Mouse (Mus musculus): ENCODE measurements around the gene Tctex1d2. TPM values are rescaled to one million over a fixed set of nuclear protein-coding genes. Genes with fewer than 3 reads are reported as not detected.

Gene Tctex1d2
- polyA plus RNA-seq, 1 experiment from 2014 or later: 41.9 TPM

DNA sequence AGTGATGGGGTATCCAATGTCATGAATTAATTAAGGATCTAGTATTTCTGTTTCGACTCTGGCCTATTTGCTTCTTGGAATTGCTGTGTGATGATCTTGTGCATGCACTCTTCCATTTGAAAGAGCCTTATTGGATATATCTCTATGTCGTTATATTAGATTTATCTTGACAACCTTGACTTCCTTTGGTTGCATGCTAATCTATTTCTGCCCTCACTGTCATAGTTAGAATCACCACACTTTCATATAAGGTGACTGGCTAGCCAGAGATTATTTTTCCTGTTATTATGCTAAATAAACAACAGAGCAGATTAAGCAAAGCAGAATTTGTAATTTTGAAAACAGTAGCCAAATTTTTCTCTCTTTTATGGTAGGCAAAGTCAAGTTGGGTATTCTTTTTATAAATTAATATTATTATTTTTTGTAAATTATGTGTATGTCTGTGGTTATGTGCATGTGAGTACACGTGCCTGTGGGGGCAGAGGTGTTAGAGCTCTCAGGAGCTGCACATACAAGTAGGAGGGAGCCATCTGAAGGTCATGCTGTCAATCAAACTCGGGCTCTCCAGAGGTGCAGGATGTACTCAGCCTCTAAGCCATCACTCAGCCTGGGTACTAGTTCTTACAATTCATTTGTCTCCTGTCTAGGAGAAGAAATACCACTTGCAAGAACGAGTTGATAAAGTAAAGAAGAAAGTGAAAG is 50.1 kb downstream of the Tctex1d2 start:
- Histone ChIP-seq H3K4me3 (ENCODE audit: low read length) (no peak overlapping the region), H3K9me3 (ENCODE audit: control insufficient read depth, low read length) (no peaks in the 10 kb centered on the region), H3K4me2 (ENCODE audit: low read length) (no peak overlapping the region), H3K27ac (ENCODE audit: low read depth, low read length) (no peak overlapping the region), H3K4me1 (ENCODE audit: control insufficient read depth, insufficient read depth, low read depth, low read length) (no peaks in the 10 kb centered on the region), H3K27me3 (replicated peaks; ENCODE audit: control insufficient read depth, insufficient read depth, low read length) (no peaks in the 10 kb centered on the region), H3K36me3 (ENCODE audit: control insufficient read depth, insufficient read depth, low read length) (peaks cover 29% of the 10 kb centered on the region), H3K9ac (ENCODE audit: low read depth, low read length) (no peak overlapping the region)
- ATAC-seq: no peak
- WGBS: 86% methylated on average over 5 of the region's 5 CpGs

DNA sequence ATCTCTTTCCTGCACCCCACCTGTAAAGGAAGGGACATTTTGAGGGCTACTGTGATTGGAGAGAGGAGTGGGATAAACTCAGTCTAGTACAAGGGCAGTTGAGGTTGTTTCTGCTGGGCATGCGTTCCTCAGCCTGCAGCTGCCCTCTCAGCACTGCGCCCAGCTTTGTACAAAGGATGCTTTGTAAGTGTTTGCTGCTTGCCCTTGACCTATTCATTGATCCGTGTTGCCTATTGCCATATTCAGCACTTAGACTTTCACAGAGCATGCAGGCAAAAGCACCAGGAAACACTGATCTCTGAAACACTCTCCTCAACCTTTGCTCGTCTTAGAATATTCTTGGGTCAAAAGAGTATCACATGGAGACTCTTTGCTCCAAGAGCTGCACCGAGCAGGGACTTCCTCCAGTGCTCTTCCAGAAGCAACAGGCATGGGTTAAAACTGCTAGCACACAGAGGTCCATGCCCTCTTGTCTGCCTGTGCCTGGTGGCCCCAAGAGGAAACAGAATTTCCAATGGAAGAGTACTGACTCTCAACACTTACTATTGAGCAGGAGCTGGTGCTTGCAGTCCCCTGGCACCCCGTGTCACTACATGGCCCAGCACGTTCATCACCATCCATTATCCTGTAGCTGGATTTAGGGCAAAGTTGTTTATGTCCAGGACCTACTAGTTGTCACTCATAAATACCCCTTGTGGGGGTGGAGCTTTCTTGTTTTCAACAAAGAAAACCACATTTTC is 52.9 kb downstream of the Tctex1d2 start:
- no peaks in the 10 kb centered on the region for H3K4me1 ChIP-seq (ENCODE audit: control insufficient read depth, insufficient read depth, low read depth, low read length)
- no peak overlapping the region for H3K4me2 ChIP-seq (ENCODE audit: low read length)
- H3K9me3 ChIP-seq (ENCODE audit: control insufficient read depth, low read length): no peaks in the 10 kb centered on the region
- no peak overlapping the region for H3K4me3 ChIP-seq (ENCODE audit: low read length)
- H3K27ac ChIP-seq (ENCODE audit: low read depth, low read length): no peak overlapping the region
- no peaks in the 10 kb centered on the region for H3K27me3 ChIP-seq (replicated peaks; ENCODE audit: control insufficient read depth, insufficient read depth, low read length)
- no peak for ATAC-seq
- peaks cover 22% of the 10 kb centered on the region for H3K36me3 ChIP-seq (ENCODE audit: control insufficient read depth, insufficient read depth, low read length)
- 79% methylated on average over 7 of the region's 7 CpGs for WGBS
- H3K9ac ChIP-seq (ENCODE audit: low read depth, low read length): no peak overlapping the region

DNA sequence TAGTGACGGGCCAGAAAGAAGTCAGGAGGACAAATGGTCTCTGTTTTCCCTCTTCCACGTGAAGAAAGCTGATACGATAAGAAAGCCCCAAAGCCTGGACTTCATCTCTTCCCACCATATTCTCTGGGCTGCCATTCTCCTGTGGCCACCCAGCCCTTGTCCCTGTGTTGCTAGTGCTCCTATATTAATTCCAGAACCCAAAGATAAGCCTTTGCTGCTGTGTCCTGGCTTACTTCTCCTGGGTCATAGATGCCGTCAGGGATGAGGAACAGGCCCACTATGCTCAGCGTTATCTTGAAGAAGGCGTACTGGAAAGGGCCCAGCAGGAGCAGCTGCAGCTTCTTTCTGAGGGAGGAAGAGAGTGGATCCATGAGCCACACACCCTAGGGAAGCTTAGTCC is 57.8 kb downstream of the Tctex1d2 start:
- H3K4me3 ChIP-seq (ENCODE audit: low read length): no peak overlapping the region
- WGBS: 91% methylated on average over 6 of the region's 6 CpGs
- H3K4me2 ChIP-seq (ENCODE audit: low read length): no peak overlapping the region
- no peaks in the 10 kb centered on the region for H3K9me3 ChIP-seq (ENCODE audit: control insufficient read depth, low read length)
- H3K27ac ChIP-seq (ENCODE audit: low read depth, low read length): no peak overlapping the region
- H3K9ac ChIP-seq (ENCODE audit: low read depth, low read length): no peak overlapping the region
- H3K36me3 ChIP-seq (ENCODE audit: control insufficient read depth, insufficient read depth, low read length): peaks cover 3% of the 10 kb centered on the region; the same call in 1 of the 2 replicates
- H3K4me1 ChIP-seq (ENCODE audit: control insufficient read depth, insufficient read depth, low read depth, low read length): no peaks in the 10 kb centered on the region
- no peak for ATAC-seq
- no peaks in the 10 kb centered on the region for H3K27me3 ChIP-seq (replicated peaks; ENCODE audit: control insufficient read depth, insufficient read depth, low read length)

Other genes with a start within 250 kb of the Tctex1d2 start
- gene Bex6, start 239.9 kb upstream of the Tctex1d2 start, polyA plus RNA-seq (2015; fragmentation: Nextera tagmentation; extraction: Ambion mirVana): not detected in 2 replicates
- gene Fbxo45, start 172.5 kb upstream of the Tctex1d2 start, polyA plus RNA-seq (2015; fragmentation: Nextera tagmentation; extraction: Ambion mirVana): 5.6 and 6.0 TPM in 2 replicates
- gene Wdr53, start 172.5 kb upstream of the Tctex1d2 start, polyA plus RNA-seq (2015; fragmentation: Nextera tagmentation; extraction: Ambion mirVana): 14.2 and 15.8 TPM in 2 replicates
- gene Smco1, start 148.2 kb upstream of the Tctex1d2 start, polyA plus RNA-seq (2015; fragmentation: Nextera tagmentation; extraction: Ambion mirVana): not detected in 2 replicates
- 23.4 and 23.8 TPM in 2 replicates for gene Rnf168, start 142.2 kb upstream of the Tctex1d2 start, polyA plus RNA-seq (2015; fragmentation: Nextera tagmentation; extraction: Ambion mirVana)
- 17.9 and 18.3 TPM in 2 replicates for gene Ubxn7, start 87.4 kb upstream of the Tctex1d2 start, polyA plus RNA-seq (2015; fragmentation: Nextera tagmentation; extraction: Ambion mirVana)
- gene Tm4sf19, start 19.2 kb upstream of the Tctex1d2 start, polyA plus RNA-seq (2015; fragmentation: Nextera tagmentation; extraction: Ambion mirVana): not detected in 2 replicates
- gene Pcyt1a, start 11.2 kb downstream of the Tctex1d2 start, polyA plus RNA-seq (2015; fragmentation: Nextera tagmentation; extraction: Ambion mirVana): 46.9 and 50.5 TPM in 2 replicates
- gene Slc51a, start 68.2 kb downstream of the Tctex1d2 start, polyA plus RNA-seq (2015; fragmentation: Nextera tagmentation; extraction: Ambion mirVana): 0.19 TPM in 1 of 2 replicates, not detected in the other
- gene Zdhhc19, start 76.6 kb downstream of the Tctex1d2 start, polyA plus RNA-seq (2015; fragmentation: Nextera tagmentation; extraction: Ambion mirVana): not detected in 2 replicates
- gene Tfrc, start 189.2 kb downstream of the Tctex1d2 start, polyA plus RNA-seq (2015; fragmentation: Nextera tagmentation; extraction: Ambion mirVana): 26.3 and 36.5 TPM in 2 replicates
- 19.3 and 22.6 TPM in 2 replicates for gene Tnk2, start 224.2 kb downstream of the Tctex1d2 start, polyA plus RNA-seq (2015; fragmentation: Nextera tagmentation; extraction: Ambion mirVana)